Mouse (Mus musculus) neural tube, embryonic 11.5 days (tissue): ENCODE measurements around the gene Inafm2. TPM values are rescaled to one million over a fixed set of nuclear protein-coding genes. Genes with fewer than 3 reads are reported as not detected.

Experiments
- ATAC-seq: fragments of 200-750 bp; cut with Nextera tagmentation; 2 replicates; pipeline ENCODE4 v1.8.0; 2017; ENCODE audit warnings: moderate number of reproducible peaks, mild to moderate bottlenecking, moderate TSS enrichment, moderate library complexity; ENCODE audit not compliant: insufficient read depth, low FRiP score, low TSS enrichment
- DNase-seq: peaks from one replicate; pipeline ENCODE4 v3.0.0-alpha.2; 2015; ENCODE audit warnings: low spot score
- H3K27ac ChIP-seq: fragments of 300-500 bp; sonication (generic); 2 replicates; pipeline ENCODE4 v1.5.1; 2014; ENCODE audit warnings: low read depth, mild to moderate bottlenecking, low read length
- H3K27me3 ChIP-seq: fragments of 300-500 bp; sonication (generic); 2 replicates; pipeline ENCODE4 v1.6.1; 2014; ENCODE audit warnings: mild to moderate bottlenecking, low read length, mixed read lengths; ENCODE audit not compliant: control insufficient read depth, insufficient read depth
- H3K36me3 ChIP-seq: fragments of 300-500 bp; sonication (generic); 2 replicates; pipeline ENCODE4 v1.6.1; 2014; ENCODE audit warnings: mild to moderate bottlenecking, low read length, moderate library complexity, mixed read lengths; ENCODE audit not compliant: control insufficient read depth, insufficient read depth
- H3K4me1 ChIP-seq: fragments of 300-500 bp; sonication (generic); 2 replicates; pipeline ENCODE4 v1.6.1; 2014; ENCODE audit warnings: low read length, mixed read lengths; ENCODE audit not compliant: control insufficient read depth, insufficient read depth
- H3K4me2 ChIP-seq: fragments of 300-500 bp; sonication (generic); 2 replicates; pipeline ENCODE4 v1.6.1; 2014; ENCODE audit warnings: low read depth, mild to moderate bottlenecking, moderate library complexity
- H3K4me3 ChIP-seq: fragments of 300-500 bp; sonication (generic); 2 replicates; pipeline ENCODE4 v1.5.1; 2014; ENCODE audit warnings: low read depth, low read length
- H3K9ac ChIP-seq: fragments of 300-500 bp; sonication (generic); 2 replicates; pipeline ENCODE4 v1.6.1; 2014; ENCODE audit warnings: mild to moderate bottlenecking, low read length
- H3K9me3 ChIP-seq: fragments of 300-500 bp; sonication (generic); 2 replicates; pipeline ENCODE4 v1.6.1; 2016; ENCODE audit warnings: low read length; ENCODE audit not compliant: control insufficient read depth
- WGBS: fragments of 180-500 bp; shearing (Covaris S2); extraction: QIAGEN DNeasy Blood & Tissue Kit; methylation state at CpG from one replicate; pipeline ENCODE4 v1.1.7; 2014; 5-methylcytosine and 5-hydroxymethylcytosine counted together
- polyA plus RNA-seq: library from polyadenylated mRNA; unstranded; fragments of >200 nt; fragmentation: Nextera tagmentation; extraction: Ambion mirVana; gene quantifications from 2 replicates; pipeline ENCODE4 v1.2.1, GENCODE M21; 2014

Inafm2 gene
- polyA plus RNA-seq, 1 experiment from 2014 or later = 29.2 TPM

GRCm38 (mm10) chr2:118759828-118760227 lies 14.3 kb downstream of the Inafm2 start:
- H3K4me2 ChIP-seq = no peak overlapping the region
- peak; percentile 45; the same call in 1 of the 2 replicates for ATAC-seq
- no peak overlapping the region for H3K4me3 ChIP-seq
- peak; percentile 76 for DNase-seq
- WGBS = 11% methylated on average over 8 of the region's 8 CpGs
- no peak overlapping the region for H3K9ac ChIP-seq
- H3K9me3 ChIP-seq = no peaks in the 10 kb centered on the region
- peaks cover 19% of the 10 kb centered on the region for H3K4me1 ChIP-seq
- H3K27me3 ChIP-seq = 0 out of 2 replicates have a peak, but pooled peaks cover 3% of the 10 kb centered on the region
- no peaks in the 10 kb centered on the region for H3K36me3 ChIP-seq
- H3K27ac ChIP-seq = no peak overlapping the region

GRCm38 (mm10) chr2:118760311-118761025 lies 14.9 kb downstream of the Inafm2 start:
- Histone ChIP-seq H3K4me1 (peaks cover 19% of the 10 kb centered on the region), H3K36me3 (no peaks in the 10 kb centered on the region), H3K27me3 (0 out of 2 replicates have a peak, but pooled peaks cover 3% of the 10 kb centered on the region), H3K9ac (no peak overlapping the region), H3K4me2 (no peak overlapping the region), H3K4me3 (no peak overlapping the region), H3K9me3 (no peaks in the 10 kb centered on the region), H3K27ac (no peak overlapping the region)
- no peak for ATAC-seq
- no peak for DNase-seq
- WGBS = 83% methylated on average over 11 of the region's 11 CpGs

- DNase-seq = no peak
- H3K9ac ChIP-seq = no peak overlapping the region
- 85% methylated on average over 12 of the region's 12 CpGs for WGBS
- peaks cover 19% of the 10 kb centered on the region for H3K4me1 ChIP-seq
- peak overlapping the region; percentile 85; the same call in 1 of the 2 replicates for H3K27ac ChIP-seq
- 0 out of 2 replicates have a peak, but pooled peaks cover 3% of the 10 kb centered on the region for H3K27me3 ChIP-seq
- ATAC-seq = no peak
- peak overlapping the region; percentile 34; the same call in 1 of the 2 replicates for H3K4me2 ChIP-seq
- no peaks in the 10 kb centered on the region for H3K9me3 ChIP-seq
- no peaks in the 10 kb centered on the region for H3K36me3 ChIP-seq
- no peak overlapping the region for H3K4me3 ChIP-seq
These were observed 15.8 kb downstream of the Inafm2 start for GRCm38 (mm10) chr2:118761358-118761757.

- Histone ChIP-seq H3K4me2 (peak within 1 kb of the TSS; percentile 34), H3K4me1 (peaks cover 19% of the 10 kb centered on the region), H3K4me3 (peak within 1 kb of the TSS; percentile 12; the same call in 1 of the 2 replicates), H3K9ac (peak within 1 kb of the TSS; percentile 59), H3K36me3 (no peaks in the 10 kb centered on the region), H3K9me3 (no peaks in the 10 kb centered on the region), H3K27me3 (0 out of 2 replicates have a peak, but pooled peaks cover 3% of the 10 kb centered on the region), H3K27ac (peak within 1 kb of the TSS; percentile 85)
- ATAC-seq (peak; percentile 76), DNase-seq (peak; percentile 75)
- WGBS = 7% methylated on average over 29 of the region's 29 CpGs
These were observed 16.6 kb downstream of the Inafm2 start, which contains the start of gene Ccdc9b for GRCm38 (mm10) chr2:118761906-118762783. Ccdc9b (minus strand) TSS chr2:118762661.

- H3K9me3 ChIP-seq = no peaks in the 10 kb centered on the region
- peaks cover 19% of the 10 kb centered on the region for H3K4me1 ChIP-seq
- no peak overlapping the region for H3K4me3 ChIP-seq
- 0 out of 2 replicates have a peak, but pooled peaks cover 3% of the 10 kb centered on the region for H3K27me3 ChIP-seq
- peak overlapping the region; percentile 34 for H3K4me2 ChIP-seq
- peak overlapping the region; percentile 59 for H3K9ac ChIP-seq
- DNase-seq (no peak), ATAC-seq (no peak)
- H3K27ac ChIP-seq = peak overlapping the region; percentile 85
- 16% methylated on average over 9 of the region's 10 CpGs for WGBS
- no peaks in the 10 kb centered on the region for H3K36me3 ChIP-seq
These were observed 17.2 kb downstream of the Inafm2 start for GRCm38 (mm10) chr2:118762784-118763148.

- Histone ChIP-seq H3K4me3 (no peak overlapping the region), H3K4me2 (no peak overlapping the region), H3K9me3 (no peaks in the 10 kb centered on the region), H3K36me3 (no peaks in the 10 kb centered on the region), H3K4me1 (peaks cover 19% of the 10 kb centered on the region), H3K9ac (no peak overlapping the region), H3K27ac (no peak overlapping the region), H3K27me3 (0 out of 2 replicates have a peak, but pooled peaks cover 3% of the 10 kb centered on the region)
- DNase-seq (no peak), ATAC-seq (no peak)
- 69% methylated on average over 7 of the region's 7 CpGs for WGBS
These were observed 17.9 kb downstream of the Inafm2 start for GRCm38 (mm10) chr2:118763469-118763868.

GRCm38 (mm10) chr2:118764094-118764831 lies 18.7 kb downstream of the Inafm2 start:
- 26% methylated on average over 11 of the region's 11 CpGs for WGBS

GRCm38 (mm10) chr2:118764875-118765274 lies 19.3 kb downstream of the Inafm2 start:
- WGBS = 87% methylated on average over 5 of the region's 5 CpGs

More at GRCm38 (mm10) chr2:118764094-118764831, 18.7 kb downstream of the Inafm2 start:
- H3K27ac ChIP-seq = no peak overlapping the region
- H3K4me2 ChIP-seq = no peak overlapping the region
- peaks cover 19% of the 10 kb centered on the region for H3K4me1 ChIP-seq
- DNase-seq (peak; percentile 43), ATAC-seq (no peak)
- no peak overlapping the region for H3K4me3 ChIP-seq
- H3K27me3 ChIP-seq = 0 out of 2 replicates have a peak, but pooled peaks cover 3% of the 10 kb centered on the region
- H3K9me3 ChIP-seq = no peaks in the 10 kb centered on the region
- no peak overlapping the region for H3K9ac ChIP-seq
- H3K36me3 ChIP-seq = no peaks in the 10 kb centered on the region

More at GRCm38 (mm10) chr2:118764875-118765274, 19.3 kb downstream of the Inafm2 start:
- Histone ChIP-seq H3K9ac (no peak overlapping the region), H3K4me2 (no peak overlapping the region), H3K27ac (no peak overlapping the region), H3K9me3 (no peaks in the 10 kb centered on the region), H3K27me3 (0 out of 2 replicates have a peak, but pooled peaks cover 3% of the 10 kb centered on the region), H3K36me3 (no peaks in the 10 kb centered on the region), H3K4me1 (peaks cover 19% of the 10 kb centered on the region), H3K4me3 (no peak overlapping the region)
- ATAC-seq (no peak), DNase-seq (no peak)
